In genomic region chrX:95195363-95196103, GRCm38 (mm10) we compare ENCODE assay signal across 8 mouse cellular contexts. TPM values are rescaled to one million over a fixed set of nuclear protein-coding genes. Genes with fewer than 3 reads are reported as not detected.
DNase-seq lines count a peak whose midpoint lies in the region; ATAC-seq and TF ChIP-seq lines count a peak whose summit lies in the region.

No protein-coding gene starts in this region.

- no peak for ATAC-seq in heart, embryonic 11.5 days (replicated peaks; ENCODE audit: insufficient number of reproducible peaks, low FRiP score, low TSS enrichment)
- ATAC-seq in forebrain, embryonic 14.5 days, result peak; percentile 26
- no peak for ATAC-seq in liver, postnatal 0 days

- no peak for TF ChIP-seq CTCF in brain, embryonic 14.5 days (IDR thresholded peaks at IDR 0.05; ENCODE audit: borderline replicate concordance, extremely low read depth, insufficient read depth, insufficient read length)
- no peak for TF ChIP-seq CTCF in liver, postnatal 0 days (IDR thresholded peaks at IDR 0.05; ENCODE audit: low read depth)

- no peak for TF ChIP-seq POLR2A in brain, embryonic 14.5 days (IDR thresholded peaks at IDR 0.05; ENCODE audit: borderline replicate concordance, extremely low read depth, insufficient read depth, insufficient read length, poor library complexity, severe bottlenecking)

- DNase-seq in heart, adult 9 months (ENCODE audit: low spot score in 2 of 2), result no peak
- peak; percentile 19 for DNase-seq in brain, embryonic 14.5 days (ENCODE audit: low read depth)
- DNase-seq in forebrain, embryonic 14.5 days (ENCODE audit: low spot score), result peak; percentile 3
- no peak for DNase-seq in liver, postnatal 0 days
- DNase-seq in adrenal gland, postnatal 10 days, result no peak
- no peak for DNase-seq in adrenal gland, adult (ENCODE audit: inconsistent age in 2 of 2, low spot score in 1 of 2)
- DNase-seq in thymus, postnatal 14 days, result no peak

- peak overlapping the region; percentile 44 for H3K4me3 ChIP-seq in heart, embryonic 11.5 days (ENCODE audit: low read depth, low read length)
- H3K4me3 ChIP-seq in forebrain, embryonic 14.5 days (ENCODE audit: low read depth, low read length), result peak overlapping the region; percentile 36
- H3K4me3 ChIP-seq in liver, postnatal 0 days (ENCODE audit: low read depth, low read length), result no peak overlapping the region

- H3K9ac ChIP-seq in heart, embryonic 11.5 days (ENCODE audit: low read depth, low read length), result 0 out of 2 replicates have a peak overlapping the region, but pooled peaks have one; percentile 67
- H3K9ac ChIP-seq in forebrain, embryonic 14.5 days (ENCODE audit: low read length), result peak overlapping the region; percentile 61
- H3K9ac ChIP-seq in liver, postnatal 0 days (replicated peaks), result no peak overlapping the region

- H3K9me3 ChIP-seq in heart, embryonic 11.5 days (replicated peaks; ENCODE audit: control insufficient read depth, low read length), result no peaks in the 10 kb centered on the region
- no peaks in the 10 kb centered on the region for H3K9me3 ChIP-seq in forebrain, embryonic 14.5 days (replicated peaks; ENCODE audit: control insufficient read depth, low read length)
- H3K9me3 ChIP-seq in liver, postnatal 0 days (ENCODE audit: low read length), result no peaks in the 10 kb centered on the region

- H3K36me3 ChIP-seq in heart, embryonic 11.5 days (ENCODE audit: control insufficient read depth, insufficient read depth, low read length), result no peaks in the 10 kb centered on the region
- no peaks in the 10 kb centered on the region for H3K36me3 ChIP-seq in forebrain, embryonic 14.5 days (ENCODE audit: control insufficient read depth, insufficient read depth, low read length)
- no peaks in the 10 kb centered on the region for H3K36me3 ChIP-seq in liver, postnatal 0 days (replicated peaks; ENCODE audit: insufficient read depth, low read length)

- H3K4me1 ChIP-seq in heart, embryonic 11.5 days (ENCODE audit: control insufficient read depth, insufficient read depth, low read length), result no peaks in the 10 kb centered on the region
- H3K4me1 ChIP-seq in forebrain, embryonic 14.5 days (ENCODE audit: control insufficient read depth, insufficient read depth, low read length), result no peaks in the 10 kb centered on the region
- H3K4me1 ChIP-seq in liver, postnatal 0 days (ENCODE audit: insufficient read depth), result no peaks in the 10 kb centered on the region

- no peak overlapping the region for H3K27ac ChIP-seq in heart, embryonic 11.5 days (ENCODE audit: low read depth, low read length)
- no peak overlapping the region for H3K27ac ChIP-seq in forebrain, embryonic 14.5 days (ENCODE audit: low read depth, low read length)
- no peak overlapping the region for H3K27ac ChIP-seq in liver, postnatal 0 days (ENCODE audit: low read depth)

- peak overlapping the region; percentile 62 for H3K4me2 ChIP-seq in heart, embryonic 11.5 days
- peak overlapping the region; percentile 56 for H3K4me2 ChIP-seq in forebrain, embryonic 14.5 days (ENCODE audit: low read length)
- peak overlapping the region; percentile 62 for H3K4me2 ChIP-seq in liver, postnatal 0 days (ENCODE audit: low read depth, low read length)

- no peak for TF ChIP-seq EP300 in liver, postnatal 0 days (IDR thresholded peaks at IDR 0.05; ENCODE audit: low read depth)

- 56% methylated on average over 3 of the region's 3 CpGs for WGBS in heart, embryonic 11.5 days (ENCODE audit: insufficient replicate concordance)
- 38% methylated on average over 3 of the region's 3 CpGs for WGBS in forebrain, embryonic 14.5 days
- WGBS in liver, postnatal 0 days (ENCODE audit: insufficient replicate concordance), result 48% methylated on average over 3 of the region's 3 CpGs

- H3K27me3 ChIP-seq in heart, embryonic 11.5 days (ENCODE audit: control insufficient read depth, insufficient read depth, low read length), result no peaks in the 10 kb centered on the region
- H3K27me3 ChIP-seq in forebrain, embryonic 14.5 days (replicated peaks; ENCODE audit: control insufficient read depth, insufficient read depth, low read length), result no peaks in the 10 kb centered on the region
- 0 out of 2 replicates have a peak, but pooled peaks cover 5% of the 10 kb centered on the region for H3K27me3 ChIP-seq in liver, postnatal 0 days (ENCODE audit: insufficient read depth, low read length)

RNA-seq across cellular contexts. Expression of gene Arhgef9, which starts 1.1 kb away (rescaled TPM):
- 7.8 and 10.0 TPM in 2 replicates for polyA plus RNA-seq in heart, embryonic 11.5 days (2014; fragmentation: Nextera tagmentation; extraction: Ambion mirVana)
- 38.9 and 50.1 TPM in 2 replicates for polyA plus RNA-seq in brain, embryonic 14.5 days (2012; rRNA removed)
- polyA plus RNA-seq in forebrain, embryonic 14.5 days (2014; fragmentation: Nextera tagmentation; extraction: Ambion mirVana), result 30.5 and 36.2 TPM in 2 replicates
- polyA plus RNA-seq in liver, postnatal 0 days (2015; fragmentation: Nextera tagmentation; extraction: Ambion mirVana), result 2.7 and 3.1 TPM in 2 replicates
- 10 to 100 TPM; 16.9 to 23.4 TPM for total RNA-seq in adrenal gland, postnatal 10 days (2021)

Comparison
In these comparisons a context has a peak if more than half of its experiments do, and no peak if none do; other contexts are left out.
1. DNase-seq: peak in brain, embryonic 14.5 days (single experiment) and forebrain, embryonic 14.5 days (single experiment); none in heart, adult 9 months (0 of 2), liver, postnatal 0 days (single experiment), adrenal gland, postnatal 10 days (single experiment), adrenal gland, adult (0 of 2) and thymus, postnatal 14 days (single experiment).
2. Peak in every context shown above with its lines, with median percentiles within 50 percentile points of each other: H3K4me2 ChIP-seq.